Mouse (Mus musculus) CH12.LX (cell line): ENCODE measurements at regions not wholly inside any gene's neighbourhood (a gene's known extent, or its start where the extent isn't known, plus 50 kb on each side); places are given as distances from the start of the nearest gene placed in this dataset.

ENCODE experiments used
- DNase-seq: peaks from one replicate; pipeline ENCODE4 v3.0.0-alpha.2; 2013; ENCODE audit errors: extremely low read depth
- H3K27ac ChIP-seq: 2 replicates; pipeline ENCODE4 v1.5.1; 2012; ENCODE audit warnings: low read depth, mild to moderate bottlenecking, control low read depth, moderate library complexity; ENCODE audit not compliant: insufficient read depth
- H3K27me3 ChIP-seq: replicated peaks from 2 replicates; pipeline ENCODE3; 2012; ENCODE audit warnings: inconsistent platforms
- H3K36me3 ChIP-seq, 2 experiments: replicated peaks in 1 of 2; 2 replicates each; pipeline versions ENCODE3 to v1.6.1; 2012; ENCODE audit warnings: inconsistent platforms in 1 of 2, low read length in 1 of 2, mild to moderate bottlenecking in 1 of 2, mixed read lengths in 1 of 2, moderate library complexity in 1 of 2; ENCODE audit not compliant: control insufficient read depth in 1 of 2, insufficient read depth in 1 of 2
- H3K4me1 ChIP-seq, 2 experiments: 2 replicates each; pipeline ENCODE4 v1.6.1; 2012; ENCODE audit warnings: inconsistent platforms in 1 of 2, moderate library complexity in 1 of 2; ENCODE audit not compliant: insufficient read depth in 2 of 2, control insufficient read depth in 1 of 2
- H3K4me2 ChIP-seq: 2 replicates; pipeline ENCODE4 v1.6.1; 2012; ENCODE audit warnings: low read depth, mild to moderate bottlenecking, control low read depth; ENCODE audit not compliant: poor library complexity, insufficient read depth, severe bottlenecking
- H3K4me3 ChIP-seq, 3 experiments: fragments of 150-350 bp in 1 of 3; sonication (generic) in 1 of 3; replicated peaks in 1 of 3; 2 replicates each; pipeline versions ENCODE3 to v1.5.1; 2011 to 2012; ENCODE audit warnings: low read depth in 2 of 3, low read length in 2 of 3, mild to moderate bottlenecking in 2 of 3, moderate library complexity in 2 of 3, control low read depth in 1 of 3, improper control_type of control experiment in 1 of 3, inconsistent platforms in 1 of 3, mixed read lengths in 1 of 3; ENCODE audit not compliant: poor library complexity in 1 of 3
- H3K79me2 ChIP-seq: replicated peaks from 2 replicates; pipeline ENCODE4 v1.6.1; 2012; ENCODE audit warnings: mild to moderate bottlenecking, moderate library complexity; ENCODE audit not compliant: control insufficient read depth, poor library complexity, insufficient read depth, severe bottlenecking; ENCODE audit errors: extremely low read depth
- H3K9ac ChIP-seq: 2 replicates; pipeline ENCODE4 v1.6.1; 2012; ENCODE audit warnings: low read depth, mild to moderate bottlenecking, control low read depth, moderate library complexity; ENCODE audit not compliant: insufficient read depth
- H3K9me3 ChIP-seq: replicated peaks from 2 replicates; pipeline ENCODE3; 2012; ENCODE audit warnings: low read length, inconsistent platforms, mixed read lengths
- BHLHE40 ChIP-seq: IDR thresholded peaks from 2 replicates; pipeline ENCODE4 v1.6.1; 2011; ENCODE audit warnings: mild to moderate bottlenecking, low read depth, low read length, improper control_type of control experiment
- CHD1 ChIP-seq: IDR thresholded peaks from 2 replicates; pipeline ENCODE4 v1.6.1; 2012; ENCODE audit warnings: low read depth, low read length, improper control_type of control experiment, inconsistent platforms
- CHD2 ChIP-seq: IDR thresholded peaks from 2 replicates; pipeline ENCODE4 v1.6.1; 2011; ENCODE audit warnings: low read length, improper control_type of control experiment
- E2F4 ChIP-seq: IDR thresholded peaks from 2 replicates; pipeline ENCODE4 v1.6.1; 2011; ENCODE audit warnings: low read depth, low read length, improper control_type of control experiment; ENCODE audit not compliant: insufficient replicate concordance
- GABPA ChIP-seq: IDR thresholded peaks from 2 replicates; pipeline ENCODE4 v1.6.1; 2012; ENCODE audit warnings: low read depth, low read length, improper control_type of control experiment, inconsistent platforms; ENCODE audit not compliant: insufficient replicate concordance
- IRF4 ChIP-seq: IDR thresholded peaks from 2 replicates; pipeline ENCODE4 v1.6.1; 2014; ENCODE audit warnings: low read depth, mild to moderate bottlenecking, inconsistent platforms, low read length, improper control_type of control experiment
- JUN ChIP-seq: IDR thresholded peaks from 2 replicates; pipeline ENCODE4 v1.6.1; 2011; ENCODE audit warnings: low read depth, mild to moderate bottlenecking, low read length, improper control_type of control experiment, moderate library complexity; ENCODE audit not compliant: insufficient read depth
- KAT2A ChIP-seq: IDR thresholded peaks from 2 replicates; pipeline ENCODE4 v1.6.1; 2012; ENCODE audit warnings: low read length, improper control_type of control experiment, inconsistent platforms; ENCODE audit not compliant: insufficient replicate concordance
- MAX ChIP-seq: IDR thresholded peaks from 2 replicates; pipeline ENCODE4 v1.6.1; 2011; ENCODE audit warnings: low read length, improper control_type of control experiment
- MXI1 ChIP-seq: IDR thresholded peaks from 2 replicates; pipeline ENCODE4 v1.6.1; 2011; ENCODE audit warnings: mild to moderate bottlenecking, low read depth, low read length, improper control_type of control experiment
- MYC ChIP-seq: IDR thresholded peaks from 2 replicates; pipeline ENCODE4 v1.6.1; 2011; ENCODE audit warnings: low read depth, mild to moderate bottlenecking, improper control_type of control experiment, low read length
- NELFE ChIP-seq: IDR thresholded peaks from 2 replicates; pipeline ENCODE4 v1.6.1; 2011; ENCODE audit warnings: low read depth, low read length, improper control_type of control experiment
- PAX5 ChIP-seq: IDR thresholded peaks from 2 replicates; pipeline ENCODE4 v1.6.1; 2012; ENCODE audit warnings: low read length, inconsistent platforms, mixed read lengths
- POLR2A ChIP-seq: IDR thresholded peaks from 2 replicates; pipeline ENCODE4 v1.6.1; 2011; ENCODE audit warnings: low read depth, mild to moderate bottlenecking, improper control_type of control experiment, low read length
- SMC3 ChIP-seq: IDR thresholded peaks from 2 replicates; pipeline ENCODE4 v1.6.1; 2011; ENCODE audit warnings: low read depth, low read length, improper control_type of control experiment
- UBTF ChIP-seq: IDR thresholded peaks from 2 replicates; pipeline ENCODE4 v1.6.1; 2012; ENCODE audit warnings: low read depth, mild to moderate bottlenecking, inconsistent platforms, low read length, improper control_type of control experiment, moderate library complexity
- USF1 ChIP-seq: IDR thresholded peaks from 2 replicates; pipeline ENCODE4 v1.6.1; 2014; ENCODE audit warnings: low read depth, mild to moderate bottlenecking, inconsistent platforms, low read length, improper control_type of control experiment
- USF2 ChIP-seq: conservative IDR thresholded peaks from 2 replicates; pipeline ENCODE4 v1.6.1; 2011; ENCODE audit warnings: low read depth, low read length, improper control_type of control experiment
- ZC3H11A ChIP-seq: IDR thresholded peaks from 2 replicates; pipeline ENCODE4 v1.6.1; 2012; ENCODE audit warnings: low read depth, mild to moderate bottlenecking, inconsistent platforms, low read length, improper control_type of control experiment
- ZKSCAN1 ChIP-seq: IDR thresholded peaks from 2 replicates; pipeline ENCODE4 v1.6.1; 2012; ENCODE audit warnings: low read depth, inconsistent platforms, low read length, improper control_type of control experiment, borderline replicate concordance
- ZNF384 ChIP-seq: IDR thresholded peaks from 2 replicates; pipeline ENCODE4 v1.6.1; 2012; ENCODE audit warnings: low read depth, low read length, improper control_type of control experiment, inconsistent platforms
- dilution Hi-C: fragments of 300-500 bp; cut with MboI; formaldehyde crosslinking; loops from 2 replicates; pipeline ENCODE4 v1.14.3; 2020; ENCODE audit warnings: low sequenced_read_pairs; ENCODE audit not compliant: extremely low pct_unique_long_range_greater_than_20kb, extremely low pct_ligation_motif_present
- in situ Hi-C: fragments of 300-500 bp; cut with MboI; formaldehyde crosslinking; loops from 3 replicates; pipeline ENCODE4 v1.14.3; 2019; ENCODE audit warnings: low sequenced_read_pairs, low pct_ligation_motif_present, low pct_unique_long_range_greater_than_20kb, mixed read lengths

- dilution Hi-C loops (no loop called here), in situ Hi-C loops (no loop called here)
- no peaks in the 10 kb centered on the region for H3K36me3 ChIP-seq
- no peak overlapping the region for H3K4me2 ChIP-seq
- H3K79me2 ChIP-seq, result no peaks in the 10 kb centered on the region
- H3K9me3 ChIP-seq, result no peaks in the 10 kb centered on the region
- TF ChIP-seq USF1, result no peak
- TF ChIP-seq E2F4, result no peak
- TF ChIP-seq ZKSCAN1, result no peak
- TF ChIP-seq CHD2, result no peak
- TF ChIP-seq ZNF384, result no peak
- TF ChIP-seq USF2, result no peak
- TF ChIP-seq PAX5, result no peak
- no peak for TF ChIP-seq GABPA
- TF ChIP-seq SMC3, result no peak
- no peak for TF ChIP-seq KAT2A
- TF ChIP-seq MXI1, result no peak
- no peak for TF ChIP-seq JUN
- TF ChIP-seq CHD1, result no peak
- TF ChIP-seq BHLHE40, result no peak
- TF ChIP-seq MYC, result no peak
- TF ChIP-seq POLR2A, result no peak
- no peak for TF ChIP-seq UBTF
- no peak for TF ChIP-seq ZC3H11A
- no peak for TF ChIP-seq IRF4
- TF ChIP-seq NELFE, result no peak
- H3K27ac ChIP-seq, result no peak overlapping the region
- no peak overlapping the region for H3K4me3 ChIP-seq
- no peak overlapping the region for H3K9ac ChIP-seq
- H3K4me1 ChIP-seq, result no peaks in the 10 kb centered on the region
- no peak for DNase-seq
- no peaks in the 10 kb centered on the region for H3K27me3 ChIP-seq
Measured at GRCm38 (mm10) chr9:67118429-67118828, 69.2 kb upstream of the Tpm1 start.

DNA sequence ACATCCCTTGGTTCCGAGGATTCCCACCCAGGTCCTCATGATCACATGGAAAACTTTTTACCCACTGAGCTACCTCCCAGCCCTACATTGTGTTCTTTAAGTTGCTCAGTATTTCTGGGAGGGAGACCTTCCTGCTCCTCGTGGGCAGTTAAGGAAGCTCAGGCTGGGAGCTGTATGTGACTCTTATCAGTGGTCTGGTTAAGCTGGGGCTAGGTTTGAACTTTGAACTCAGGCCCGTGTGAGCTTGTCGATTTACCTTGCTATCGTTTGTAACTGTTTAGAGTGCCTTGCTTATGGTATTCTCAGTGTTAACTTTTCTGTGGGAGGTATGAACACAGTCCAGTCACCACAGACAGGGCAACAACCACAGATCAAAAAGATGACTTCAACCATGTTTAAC is 68.4 kb upstream of the Tpm1 start:
- H3K9me3 ChIP-seq, result no peaks in the 10 kb centered on the region
- H3K4me1 ChIP-seq, result no peaks in the 10 kb centered on the region
- H3K27ac ChIP-seq, result no peak overlapping the region
- no peak for DNase-seq
- no peaks in the 10 kb centered on the region for H3K36me3 ChIP-seq
- TF ChIP-seq IRF4 (no peak), SMC3 (no peak), MAX (no peak)
- H3K4me3 ChIP-seq, result no peak overlapping the region
- no peak overlapping the region for H3K9ac ChIP-seq
- H3K4me2 ChIP-seq, result no peak overlapping the region
- in situ Hi-C loops (no loop called here), dilution Hi-C loops (no loop called here)
- H3K27me3 ChIP-seq, result no peaks in the 10 kb centered on the region
- no peaks in the 10 kb centered on the region for H3K79me2 ChIP-seq
